Mouse (Mus musculus) olfactory bulb, adult 2 months (tissue): ENCODE measurements at regions not wholly inside any gene's neighbourhood (a gene's known extent, or its start where the extent isn't known, plus 50 kb on each side); places are given as distances from the start of the nearest gene placed in this dataset.

Experiments
- H3K27ac ChIP-seq: fragments of 200-500 bp; 2 replicates; pipeline ENCODE4 v1.5.1; 2012; ENCODE audit warnings: low read depth, low read length; ENCODE audit not compliant: insufficient read depth
- H3K4me1 ChIP-seq: fragments of 200-500 bp; 2 replicates; pipeline ENCODE4 v1.6.1; 2012; ENCODE audit warnings: low read length; ENCODE audit not compliant: control insufficient read depth, insufficient read depth
- H3K4me3 ChIP-seq: fragments of 200-500 bp; 2 replicates; pipeline ENCODE4 v1.5.1; 2012; ENCODE audit warnings: mild to moderate bottlenecking, low read depth, low read length, moderate library complexity; ENCODE audit not compliant: insufficient read depth
- CTCF ChIP-seq: fragments of 200-500 bp; IDR thresholded peaks from 2 replicates; pipeline ENCODE4 v1.5.1; 2012; ENCODE audit warnings: low read depth, mild to moderate bottlenecking, low read length, moderate library complexity; ENCODE audit not compliant: insufficient read depth
- POLR2A ChIP-seq: fragments of 200-500 bp; IDR thresholded peaks from 2 replicates; pipeline ENCODE4 v1.6.1; 2012; ENCODE audit warnings: mild to moderate bottlenecking, low read depth, low read length, moderate library complexity; ENCODE audit not compliant: insufficient read depth
- WGBS: fragments of 180-500 bp; shearing (Covaris S2); methylation state at CpG from one replicate; pipeline ENCODE4 v1.1.7; 2018; 5-methylcytosine and 5-hydroxymethylcytosine counted together

GRCm38 (mm10) chr12:69507906-69508305 lies 74.9 kb downstream of the Vcpkmt start:
- no peak overlapping the region for H3K27ac ChIP-seq
- no peak overlapping the region for H3K4me3 ChIP-seq
- H3K4me1 ChIP-seq = 0 out of 2 replicates have a peak, but pooled peaks cover 2% of the 10 kb centered on the region
- TF ChIP-seq POLR2A (no peak), CTCF (no peak)
- WGBS = 93% methylated on average over 6 of the region's 6 CpGs

DNA sequence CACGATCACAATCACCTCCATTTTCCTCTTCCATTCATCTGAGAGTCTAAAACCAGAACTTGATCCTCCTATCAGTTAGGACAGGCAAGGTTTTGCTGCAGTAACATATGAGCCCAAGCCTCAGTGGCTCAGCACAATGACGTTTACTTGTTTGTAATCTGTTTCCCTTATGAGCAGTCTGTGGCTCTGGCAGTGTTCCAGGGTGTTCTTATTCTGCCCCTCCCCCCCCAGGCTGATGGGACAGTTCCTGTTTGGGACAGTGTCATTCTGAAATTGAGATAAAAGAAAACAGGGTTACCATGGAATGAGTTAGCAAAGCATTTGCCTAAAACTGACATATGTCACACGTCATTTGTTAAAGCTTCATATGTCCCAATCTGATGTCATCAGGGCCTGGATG lies 75.5 kb downstream of the Vcpkmt start:
- H3K4me3 ChIP-seq = no peak overlapping the region
- no peak overlapping the region for H3K27ac ChIP-seq
- 75% methylated on average over 3 of the region's 3 CpGs for WGBS
- TF ChIP-seq CTCF (no peak), POLR2A (no peak)
- H3K4me1 ChIP-seq = peaks cover 8% of the 10 kb centered on the region

- no peak overlapping the region for H3K4me3 ChIP-seq
- WGBS = 69% methylated on average over 6 of the region's 6 CpGs
- peaks cover 22% of the 10 kb centered on the region for H3K4me1 ChIP-seq
- peak overlapping the region; percentile 90 for H3K27ac ChIP-seq
- TF ChIP-seq CTCF (no peak), POLR2A (no peak)
Measured at GRCm38 (mm10) chr12:69502706-69503070, 80.1 kb downstream of the Vcpkmt start.

DNA sequence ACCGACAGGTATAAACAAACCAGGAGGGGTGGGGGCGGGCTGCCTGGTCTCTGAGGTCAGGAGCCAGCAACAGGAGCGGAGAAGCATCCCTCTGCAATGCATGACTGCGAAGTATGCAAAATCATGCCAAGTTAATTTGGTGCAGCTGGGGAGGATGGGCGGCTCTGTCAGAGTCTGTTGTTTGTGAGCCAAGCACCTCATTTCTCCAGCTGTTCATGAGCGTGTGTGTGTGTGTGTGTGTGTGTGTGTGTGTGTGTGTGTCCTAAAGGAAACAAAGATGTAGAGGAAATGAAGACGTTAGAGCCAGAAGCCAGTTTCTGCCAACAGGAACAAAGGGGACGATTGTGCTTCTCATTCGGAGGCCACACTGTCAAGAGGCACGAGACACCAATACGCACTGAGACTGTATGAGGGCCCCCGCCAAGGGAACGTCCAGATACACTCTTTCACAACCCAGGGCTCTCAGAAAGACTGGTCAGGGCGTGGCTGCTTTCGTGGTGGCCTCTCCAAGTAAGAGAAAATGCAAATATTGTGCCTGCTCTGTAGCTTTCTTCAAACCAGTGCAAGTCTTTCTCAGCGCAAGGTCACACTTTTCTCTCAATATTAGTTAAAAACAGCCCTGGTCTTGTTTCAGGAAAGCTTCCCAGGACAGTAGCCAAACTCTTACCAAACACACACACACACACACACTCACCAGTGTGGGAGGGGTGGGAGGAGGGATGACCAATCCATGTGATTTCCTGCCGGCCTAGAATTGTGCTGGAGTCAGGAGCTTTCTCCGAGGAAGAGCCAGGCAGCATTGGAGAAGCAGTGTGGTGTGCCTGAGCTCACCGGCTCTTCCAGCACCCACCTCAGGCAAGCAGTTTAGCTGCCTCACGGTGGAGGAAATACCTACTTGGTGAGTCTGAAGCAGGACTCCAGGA lies 80.8 kb downstream of the Vcpkmt start:
- 12% methylated on average over 20 of the region's 20 CpGs for WGBS
- TF ChIP-seq CTCF (no peak), POLR2A (no peak)

DNA sequence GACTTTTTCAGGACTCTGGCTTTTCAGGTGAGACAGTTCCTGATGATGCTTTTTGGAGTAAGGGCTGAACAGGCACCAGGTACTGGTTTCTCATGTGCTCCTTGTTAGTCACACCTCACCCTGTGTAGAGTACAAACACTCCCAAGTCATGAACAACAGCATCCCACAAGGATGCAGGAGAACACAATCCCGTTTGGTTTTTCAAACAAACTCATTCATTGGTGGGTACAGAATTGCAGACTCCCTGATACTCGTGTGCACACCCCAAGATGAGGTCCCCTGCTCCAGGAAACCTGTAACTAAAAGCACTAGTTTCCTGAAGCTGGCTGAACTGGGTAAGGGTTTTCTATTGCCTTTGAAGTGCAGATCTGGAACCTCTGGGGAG lies 81.5 kb downstream of the Vcpkmt start:
- 29% methylated on average over 2 of the region's 2 CpGs for WGBS
- 0 out of 2 replicates have a peak overlapping the region, but pooled peaks have one; percentile 18 for H3K27ac ChIP-seq
- no peak overlapping the region for H3K4me3 ChIP-seq
- no peak for TF ChIP-seq CTCF
- TF ChIP-seq POLR2A = no peak
- H3K4me1 ChIP-seq = peaks cover 22% of the 10 kb centered on the region

More for the DNA sequence above, 80.8 kb downstream of the Vcpkmt start:
- Histone ChIP-seq H3K27ac (peak overlapping the region; percentile 90), H3K4me1 (peaks cover 22% of the 10 kb centered on the region), H3K4me3 (no peak overlapping the region)

DNA sequence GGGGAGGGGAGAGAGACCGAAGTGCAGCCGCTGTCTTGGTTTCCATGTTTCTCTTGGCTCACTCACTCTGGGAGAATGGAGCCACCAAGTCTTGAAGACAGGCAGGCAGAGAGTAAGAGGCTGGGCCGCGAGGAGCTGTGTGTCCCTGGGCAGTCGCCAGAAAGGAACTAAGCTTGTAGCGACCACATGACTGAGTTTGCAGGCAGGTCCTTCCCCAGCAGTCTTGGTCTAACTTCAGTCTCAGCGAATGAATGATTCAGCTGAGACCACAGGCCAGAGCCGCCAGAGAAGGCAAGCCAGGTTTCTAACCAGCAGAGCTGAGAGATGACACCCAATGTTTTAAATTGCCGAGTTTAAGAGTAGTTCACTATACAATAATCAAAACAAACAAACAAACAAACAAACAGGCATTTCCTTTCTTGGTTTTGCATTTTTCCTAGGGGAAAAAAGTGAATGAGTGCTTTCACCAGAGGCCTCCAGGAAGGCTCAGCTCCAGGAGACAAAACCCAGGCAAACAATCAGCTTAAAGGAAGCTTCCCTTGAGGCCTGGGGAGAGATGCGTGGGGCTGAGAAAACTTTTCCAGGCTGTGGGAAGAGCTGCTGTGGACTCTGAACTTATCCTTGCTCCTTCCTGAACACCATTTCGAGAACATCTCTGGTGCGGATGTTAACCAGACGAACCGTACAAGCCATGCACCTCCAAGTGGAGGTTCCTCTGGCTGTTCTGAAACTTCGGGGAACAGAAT lies 82.1 kb downstream of the Vcpkmt start:
- Histone ChIP-seq H3K4me1 (peaks cover 22% of the 10 kb centered on the region), H3K27ac (0 out of 2 replicates have a peak overlapping the region, but pooled peaks have one; percentile 18), H3K4me3 (no peak overlapping the region)
- TF ChIP-seq CTCF (no peak), POLR2A (no peak)
- WGBS = 65% methylated on average over 15 of the region's 15 CpGs

GRCm38 (mm10) chr12:69497121-69497520 lies 85.7 kb downstream of the Vcpkmt start:
- TF ChIP-seq POLR2A (no peak), CTCF (no peak)
- H3K4me3 ChIP-seq = no peak overlapping the region
- peaks cover 14% of the 10 kb centered on the region for H3K4me1 ChIP-seq
- H3K27ac ChIP-seq = no peak overlapping the region
- 40% methylated on average over 7 of the region's 7 CpGs for WGBS

DNA sequence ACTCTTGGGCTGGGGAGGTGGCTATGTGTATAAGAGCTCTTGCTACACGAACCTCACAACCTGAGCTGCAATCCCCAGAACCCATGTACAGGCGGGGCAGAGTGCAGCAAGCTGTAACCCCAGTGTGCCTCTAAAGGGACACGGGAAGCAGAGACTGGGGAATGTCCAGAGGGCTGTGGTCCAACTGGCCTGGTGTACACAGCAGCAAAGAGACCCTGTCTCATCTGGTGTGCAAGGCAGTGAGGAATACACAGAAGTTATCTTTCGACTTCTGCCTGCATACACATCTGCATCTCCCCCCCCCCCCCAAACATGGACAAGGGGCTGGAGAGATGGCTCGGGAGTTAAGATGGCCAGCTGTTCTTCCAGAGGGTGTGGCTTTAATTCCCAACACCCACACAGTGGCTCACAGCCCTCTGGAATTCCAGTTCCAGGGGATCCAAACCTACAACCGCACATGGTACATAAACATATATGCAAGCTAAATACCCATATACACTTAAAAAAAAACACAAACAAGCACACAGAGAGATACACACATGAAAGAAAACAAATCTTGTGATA lies 86.4 kb downstream of the Vcpkmt start:
- Histone ChIP-seq H3K4me1 (peaks cover 8% of the 10 kb centered on the region), H3K27ac (no peak overlapping the region), H3K4me3 (no peak overlapping the region)
- TF ChIP-seq POLR2A (no peak), CTCF (no peak)
- 75% methylated on average over 6 of the region's 6 CpGs for WGBS
